Mouse (Mus musculus) G1E (cell line): ENCODE data around the gene Chd5.

Source experiments
- CTCF ChIP-seq: IDR thresholded peaks from 2 replicates; pipeline ENCODE4 v1.5.1; 2012; ENCODE audit warnings: low read depth, low read length, inconsistent platforms, mixed read lengths
- GATA1 ChIP-seq: IDR thresholded peaks from 2 replicates; pipeline ENCODE4 v1.6.1; 2012; ENCODE audit warnings: borderline replicate concordance, low read length, inconsistent platforms, mixed read lengths
- GATA2 ChIP-seq: IDR thresholded peaks from 2 replicates; pipeline ENCODE4 v1.6.1; 2012; ENCODE audit warnings: low read depth, low read length, inconsistent platforms, borderline replicate concordance
- POLR2AphosphoS5 ChIP-seq: IDR thresholded peaks from 2 replicates; pipeline ENCODE4 v1.6.1; 2012; ENCODE audit warnings: low read depth, low read length, inconsistent platforms; ENCODE audit not compliant: insufficient replicate concordance
- TAL1 ChIP-seq: conservative IDR thresholded peaks from 2 replicates; pipeline ENCODE4 v1.6.1; 2012; ENCODE audit warnings: low read depth, low read length, inconsistent platforms, mixed read lengths

- TF ChIP-seq CTCF (no peak), TAL1 (no peak), GATA1 (no peak), POLR2AphosphoS5 (no peak), GATA2 (no peak)
Observed at GRCm38 (mm10) chr4:152362180-152362579, 23.7 kb downstream of the Chd5 start.
